In the genomic region with DNA sequence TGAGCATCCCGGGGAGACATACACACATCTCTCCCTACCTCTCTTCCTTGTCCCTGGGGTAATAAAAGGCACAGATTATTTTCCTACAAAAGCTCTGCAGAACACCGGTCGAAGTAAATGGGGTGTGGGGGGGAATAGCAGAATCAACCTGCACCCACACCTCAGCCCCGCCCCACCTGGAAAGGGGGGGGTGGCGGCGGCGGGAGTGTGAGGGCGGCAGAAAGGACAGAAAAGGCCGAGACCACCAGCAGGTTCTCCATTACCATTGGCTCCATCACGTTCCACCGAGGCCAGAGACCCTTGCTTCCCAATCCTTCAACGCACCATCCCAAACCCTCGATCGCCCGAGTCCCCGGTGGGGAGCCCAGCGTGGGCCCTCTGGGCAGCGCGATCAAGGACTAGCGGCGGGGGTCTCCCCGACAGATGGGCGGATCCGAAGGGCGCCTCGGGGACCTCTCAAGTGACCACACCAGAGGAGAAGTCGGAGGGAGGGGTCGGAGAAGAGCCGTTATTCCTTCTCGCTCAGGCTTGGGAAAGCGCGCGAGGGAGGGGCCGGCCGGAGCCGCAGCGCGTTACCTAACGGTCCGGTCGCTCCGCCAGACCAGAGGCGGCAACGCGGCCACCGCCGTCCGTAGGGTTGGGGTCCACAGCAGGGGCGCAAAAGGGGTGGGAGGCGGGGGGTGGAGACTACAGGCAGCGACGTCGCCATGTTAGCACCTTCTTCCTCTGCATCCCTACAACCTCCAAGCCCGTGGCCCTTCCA, we compare ENCODE assay signal across 8 mouse cellular contexts. TPM values are rescaled to one million over a fixed set of nuclear protein-coding genes. Genes with fewer than 3 reads are reported as not detected.
A peak's percentile ranks its signal among the peaks of the same experiment; 100 is the strongest.
DNase-seq lines count a peak whose midpoint lies in the region; ATAC-seq lines count a peak whose summit lies in the region.

No protein-coding gene starts in this region.

- ATAC-seq in forebrain, embryonic 14.5 days, result peak; percentile 64
- peak; percentile 60 for ATAC-seq in intestine, embryonic 15.5 days
- peak; percentile 55 for ATAC-seq in lung, embryonic 16.5 days (ENCODE audit: low read depth)
- peak; percentile 70 for ATAC-seq in neural tube, embryonic 15.5 days (ENCODE audit: low FRiP score)

- H3K4me1 ChIP-seq in forebrain, embryonic 14.5 days (ENCODE audit: control insufficient read depth, insufficient read depth, low read length), result peaks cover 7% of the 10 kb centered on the region
- H3K4me1 ChIP-seq in intestine, embryonic 15.5 days (replicated peaks), result no peaks in the 10 kb centered on the region
- peaks cover 10% of the 10 kb centered on the region for H3K4me1 ChIP-seq in lung, embryonic 16.5 days (replicated peaks; ENCODE audit: control insufficient read depth, insufficient read depth, low read length)
- H3K4me1 ChIP-seq in neural tube, embryonic 15.5 days, result peaks cover 16% of the 10 kb centered on the region

- DNase-seq in ovary, adult 18-20 months (ENCODE audit: low spot score), result peak; percentile 16
- DNase-seq in ovary, postnatal 36 days (ENCODE audit: low spot score), result no peak
- peak; percentile 30 for DNase-seq in c-Kit-negative CD71-positive TER-119-positive erythroid progenitor cells, embryonic 14.5 days (ENCODE audit: low read depth, low spot score)
- no peak for DNase-seq in forebrain, embryonic 14.5 days (ENCODE audit: low spot score)
- no peak for DNase-seq in right cerebral cortex, postnatal 10 days (ENCODE audit: low spot score in 2 of 2)

- H3K9me3 ChIP-seq in forebrain, embryonic 14.5 days (replicated peaks; ENCODE audit: control insufficient read depth, low read length), result no peaks in the 10 kb centered on the region
- H3K9me3 ChIP-seq in intestine, embryonic 15.5 days, result no peaks in the 10 kb centered on the region
- H3K9me3 ChIP-seq in lung, embryonic 16.5 days (ENCODE audit: control insufficient read depth, low read length), result no peaks in the 10 kb centered on the region
- H3K9me3 ChIP-seq in neural tube, embryonic 15.5 days (replicated peaks), result no peaks in the 10 kb centered on the region

- peak overlapping the region; percentile 96 for H3K9ac ChIP-seq in forebrain, embryonic 14.5 days (ENCODE audit: low read length)
- H3K9ac ChIP-seq in intestine, embryonic 15.5 days, result peak overlapping the region; percentile 84
- peak overlapping the region; percentile 97 for H3K9ac ChIP-seq in lung, embryonic 16.5 days (ENCODE audit: low read length)
- peak overlapping the region; percentile 92 for H3K9ac ChIP-seq in neural tube, embryonic 15.5 days (replicated peaks)

- no peaks in the 10 kb centered on the region for H3K27me3 ChIP-seq in forebrain, embryonic 14.5 days (replicated peaks; ENCODE audit: control insufficient read depth, insufficient read depth, low read length)
- H3K27me3 ChIP-seq in intestine, embryonic 15.5 days (replicated peaks), result no peaks in the 10 kb centered on the region
- no peaks in the 10 kb centered on the region for H3K27me3 ChIP-seq in lung, embryonic 16.5 days (ENCODE audit: control insufficient read depth, insufficient read depth, low read depth, low read length)
- no peaks in the 10 kb centered on the region for H3K27me3 ChIP-seq in neural tube, embryonic 15.5 days (replicated peaks)

- under 1% methylated on average over 46 of the region's 54 CpGs for WGBS in forebrain, embryonic 14.5 days
- WGBS in intestine, embryonic 15.5 days, result under 1% methylated on average over 54 of the region's 54 CpGs
- WGBS in lung, embryonic 16.5 days, result under 1% methylated on average over 53 of the region's 54 CpGs
- WGBS in neural tube, embryonic 15.5 days, result under 1% methylated on average over 37 of the region's 54 CpGs

- H3K4me3 ChIP-seq in forebrain, embryonic 14.5 days (ENCODE audit: low read depth, low read length), result peak overlapping the region; percentile 73
- H3K4me3 ChIP-seq in intestine, embryonic 15.5 days (replicated peaks), result peak overlapping the region; percentile 95
- peak overlapping the region; percentile 93 for H3K4me3 ChIP-seq in lung, embryonic 16.5 days (ENCODE audit: low read length)
- H3K4me3 ChIP-seq in neural tube, embryonic 15.5 days (replicated peaks), result peak overlapping the region; percentile 87

- no peaks in the 10 kb centered on the region for H3K36me3 ChIP-seq in forebrain, embryonic 14.5 days (ENCODE audit: control insufficient read depth, insufficient read depth, low read length)
- H3K36me3 ChIP-seq in intestine, embryonic 15.5 days, result no peaks in the 10 kb centered on the region
- H3K36me3 ChIP-seq in lung, embryonic 16.5 days (ENCODE audit: control insufficient read depth, insufficient read depth, low read length), result no peaks in the 10 kb centered on the region
- no peaks in the 10 kb centered on the region for H3K36me3 ChIP-seq in neural tube, embryonic 15.5 days

- H3K27ac ChIP-seq in forebrain, embryonic 14.5 days (ENCODE audit: low read depth, low read length), result peak overlapping the region; percentile 84
- peak overlapping the region; percentile 86 for H3K27ac ChIP-seq in intestine, embryonic 15.5 days
- H3K27ac ChIP-seq in lung, embryonic 16.5 days (ENCODE audit: low read length), result peak overlapping the region; percentile 68
- peak overlapping the region; percentile 97 for H3K27ac ChIP-seq in neural tube, embryonic 15.5 days (replicated peaks)

- peak overlapping the region; percentile 71 for H3K4me2 ChIP-seq in forebrain, embryonic 14.5 days (ENCODE audit: low read length)
- peak overlapping the region; percentile 78 for H3K4me2 ChIP-seq in intestine, embryonic 15.5 days (replicated peaks)
- peak overlapping the region; percentile 94 for H3K4me2 ChIP-seq in lung, embryonic 16.5 days (ENCODE audit: low read depth, low read length)
- H3K4me2 ChIP-seq in neural tube, embryonic 15.5 days, result peak overlapping the region; percentile 57

RNA-seq across cellular contexts. Expression of a gene that starts 0.6 kb away (rescaled TPM):
- polyA plus RNA-seq in forebrain, embryonic 14.5 days (2014; fragmentation: Nextera tagmentation; extraction: Ambion mirVana), result 56.7 and 93.7 TPM in 2 replicates
- 53.2 and 55.1 TPM in 2 replicates for polyA plus RNA-seq in intestine, embryonic 15.5 days (2015; fragmentation: Nextera tagmentation; extraction: Ambion mirVana)
- 64.0 and 68.4 TPM in 2 replicates for polyA plus RNA-seq in lung, embryonic 16.5 days (2015; fragmentation: Nextera tagmentation; extraction: Ambion mirVana)
- polyA plus RNA-seq in neural tube, embryonic 15.5 days (2015; fragmentation: Nextera tagmentation; extraction: Ambion mirVana), result 86.6 and 99.8 TPM in 2 replicates

RNA-seq across cellular contexts. Expression of a gene that starts 19.2 kb away (rescaled TPM):
- 842 and 1,033 TPM in 2 replicates for polyA plus RNA-seq in forebrain, embryonic 14.5 days (2014; fragmentation: Nextera tagmentation; extraction: Ambion mirVana)
- 1,647 and 1,711 TPM in 2 replicates for polyA plus RNA-seq in intestine, embryonic 15.5 days (2015; fragmentation: Nextera tagmentation; extraction: Ambion mirVana)
- polyA plus RNA-seq in lung, embryonic 16.5 days (2015; fragmentation: Nextera tagmentation; extraction: Ambion mirVana), result 1,076 and 1,094 TPM in 2 replicates
- 1,273 and 1,297 TPM in 2 replicates for polyA plus RNA-seq in neural tube, embryonic 15.5 days (2015; fragmentation: Nextera tagmentation; extraction: Ambion mirVana)

Comparison
In these comparisons a context has a peak if more than half of its experiments do, and no peak if none do; other contexts are left out.
1. DNase-seq: peak in ovary, adult 18-20 months (single experiment) and c-Kit-negative CD71-positive TER-119-positive erythroid progenitor cells, embryonic 14.5 days (single experiment); none in ovary, postnatal 36 days (single experiment), forebrain, embryonic 14.5 days (single experiment) and right cerebral cortex, postnatal 10 days (0 of 2).
2. Peak in every context shown above with its lines, with median percentiles within 50 percentile points of each other: ATAC-seq, H3K27ac ChIP-seq, H3K4me2 ChIP-seq, H3K4me3 ChIP-seq and H3K9ac ChIP-seq.